Mouse (Mus musculus) cerebellum, adult 8-10 months (tissue): Measurements from ENCODE around the gene Adgrl3.

ENCODE experiments used
- DNase-seq: peaks from one replicate; pipeline ENCODE4 v3.0.0; 2022

The Adgrl3 gene

DNA sequence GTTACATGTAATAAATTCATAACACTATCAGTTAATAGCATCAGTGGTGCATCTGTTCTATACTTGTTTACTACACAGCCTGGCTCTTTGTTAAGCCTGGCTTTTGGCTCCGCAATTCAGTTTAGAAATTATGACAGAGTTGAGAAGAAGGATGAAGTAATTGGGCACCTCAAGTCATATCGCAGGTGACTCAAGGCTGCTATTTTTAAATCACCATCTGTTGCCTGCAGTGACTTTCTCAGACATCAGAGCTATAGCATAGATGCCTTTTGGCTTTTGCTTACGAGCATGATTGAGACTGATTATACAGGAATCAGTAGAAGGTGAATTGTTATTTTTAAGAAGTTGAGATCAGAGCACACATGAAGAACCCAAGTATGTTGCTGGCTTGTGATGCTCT lies 236.2 kb downstream of the Adgrl3 start:
- DNase-seq, result peak; percentile 10

DNA sequence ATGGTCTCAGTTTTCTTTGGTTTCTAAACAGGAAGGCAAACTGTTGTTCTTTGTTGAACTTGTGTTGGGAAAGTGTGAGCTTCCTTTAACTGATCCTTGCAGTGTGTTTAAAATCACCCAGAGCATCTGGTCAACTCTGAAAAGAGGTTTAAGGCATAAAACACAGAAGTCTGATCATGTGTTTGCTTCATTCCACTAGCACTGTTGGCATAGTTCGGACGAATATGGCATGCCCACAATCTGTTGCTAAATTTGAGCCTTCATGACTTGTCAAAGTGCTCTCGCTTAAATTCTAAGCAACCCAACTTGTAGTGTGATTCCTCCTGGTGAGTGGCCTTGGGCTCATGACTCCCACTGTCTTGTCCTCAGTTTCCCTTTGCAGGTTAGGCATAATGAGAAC lies 249.8 kb downstream of the Adgrl3 start:
- no peak for DNase-seq

DNA sequence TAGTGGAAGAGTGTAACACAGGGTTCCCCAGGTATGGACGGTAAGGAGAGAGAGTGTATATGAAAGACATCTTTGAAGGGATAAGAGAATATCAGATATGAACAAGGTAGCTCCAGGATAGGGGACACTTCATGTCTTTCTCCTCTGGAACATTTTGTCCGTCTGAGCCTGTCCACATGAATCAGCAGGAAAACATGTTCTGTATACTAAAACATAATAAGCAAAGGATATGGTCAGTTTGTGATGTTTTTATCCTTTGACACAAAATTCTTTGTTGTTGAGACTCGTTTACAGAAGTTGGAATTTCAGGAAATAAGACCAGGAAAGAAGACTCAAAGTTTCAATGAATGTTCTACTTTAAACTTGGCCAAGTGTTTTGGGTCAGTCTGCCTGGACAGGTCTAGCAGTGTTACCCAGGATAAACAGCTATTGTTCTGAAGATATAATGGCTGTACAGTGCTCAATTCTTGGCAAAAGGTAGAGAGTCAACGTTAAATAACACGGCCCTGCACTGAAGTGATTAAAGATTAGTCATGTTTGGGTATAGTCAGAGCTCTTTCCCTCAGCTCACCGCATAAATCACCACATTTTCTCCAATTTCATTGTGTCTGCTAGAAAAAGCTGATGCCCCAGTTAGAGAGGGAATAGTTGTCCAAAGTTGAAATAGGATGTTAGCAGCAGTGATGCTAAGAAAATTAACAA lies 255.6 kb downstream of the Adgrl3 start:
- DNase-seq, result no peak

DNA sequence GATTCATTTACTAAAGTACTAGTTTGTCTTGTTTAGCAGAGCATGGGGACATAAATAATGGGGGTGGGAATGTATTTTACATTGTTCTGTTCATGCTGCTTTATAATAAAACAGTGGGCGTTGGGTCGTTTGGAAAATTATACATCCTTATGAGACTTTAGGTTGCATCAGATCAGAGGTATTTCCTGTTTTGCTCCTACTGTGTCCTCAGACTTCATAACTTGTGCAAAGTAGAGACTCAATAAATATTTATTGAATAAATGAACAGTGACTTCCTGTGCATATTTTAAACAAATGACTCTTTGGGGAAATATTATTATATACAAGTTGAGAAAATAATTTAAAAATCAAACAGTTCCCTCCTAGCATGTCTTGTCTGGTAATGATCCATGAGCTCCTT lies 259.3 kb downstream of the Adgrl3 start:
- no peak for DNase-seq

DNA sequence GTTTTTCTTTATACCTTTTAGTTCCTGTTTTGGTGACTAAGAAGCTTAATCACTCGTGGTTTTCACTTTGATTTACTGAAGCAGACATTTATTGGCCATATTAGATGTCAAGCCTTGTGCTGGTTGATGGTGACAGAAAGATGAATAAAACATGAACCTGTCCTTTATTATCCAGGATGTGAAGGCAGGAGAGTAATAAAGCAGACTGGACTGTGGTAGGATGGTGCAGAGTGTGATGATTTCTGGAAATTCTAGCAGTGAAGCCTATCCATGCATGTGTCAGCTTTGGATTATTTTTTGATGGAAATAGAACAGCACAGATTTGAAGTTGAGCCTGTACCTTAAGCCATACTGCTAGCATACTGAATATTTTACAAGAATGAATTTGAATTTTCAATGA lies 265.7 kb downstream of the Adgrl3 start:
- no peak for DNase-seq

DNA sequence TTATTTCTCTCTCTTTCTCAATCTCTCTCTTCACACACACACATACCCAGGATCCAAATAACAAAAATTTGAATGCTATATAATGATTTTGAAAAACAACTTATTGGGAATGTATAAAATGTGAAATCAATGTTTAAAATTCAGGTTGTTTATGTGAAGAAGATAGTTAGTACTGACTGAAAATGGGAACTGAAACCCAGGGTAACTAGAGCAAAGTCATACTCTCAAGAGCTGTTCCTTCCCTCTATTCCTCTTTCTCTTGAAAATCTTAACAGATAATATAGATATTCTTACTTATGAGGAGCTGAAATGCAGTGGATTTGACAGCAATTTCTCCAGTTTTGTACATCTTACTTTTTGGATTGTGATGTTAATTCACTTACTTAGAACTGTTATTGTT lies 281.9 kb downstream of the Adgrl3 start:
- DNase-seq, result no peak

DNA sequence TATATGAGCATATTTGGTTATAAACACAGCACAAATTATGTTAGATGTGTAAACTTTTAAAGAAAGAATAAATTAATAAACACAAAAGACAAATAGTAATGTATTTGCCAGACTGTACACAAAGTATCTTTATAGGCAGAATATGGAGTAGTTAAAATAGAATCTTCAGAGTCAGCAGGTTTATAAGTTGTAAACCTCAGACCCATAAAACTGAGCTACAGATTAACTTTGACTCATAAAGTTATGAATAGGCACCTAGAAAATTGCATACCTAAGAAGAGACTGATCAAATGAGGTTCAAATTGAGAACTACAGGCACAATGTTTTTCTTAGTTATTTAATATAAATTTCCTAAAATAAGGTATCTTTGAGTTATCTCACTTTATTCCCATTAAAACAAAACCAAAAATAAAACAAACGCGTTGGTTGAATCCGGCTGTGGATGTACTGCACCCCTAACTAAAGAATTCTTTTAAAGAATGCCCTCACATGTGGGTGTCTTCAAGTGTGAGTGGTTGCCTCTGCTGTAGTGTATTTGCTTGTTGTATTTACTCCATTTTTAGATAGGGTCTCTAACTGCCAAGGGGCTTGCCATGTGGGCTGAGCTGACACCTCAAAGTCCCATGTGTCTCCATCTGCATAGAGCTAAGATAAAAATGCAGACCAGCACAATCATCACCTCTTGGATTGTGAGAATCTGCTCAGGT lies 297.6 kb downstream of the Adgrl3 start:
- DNase-seq, result no peak

DNA sequence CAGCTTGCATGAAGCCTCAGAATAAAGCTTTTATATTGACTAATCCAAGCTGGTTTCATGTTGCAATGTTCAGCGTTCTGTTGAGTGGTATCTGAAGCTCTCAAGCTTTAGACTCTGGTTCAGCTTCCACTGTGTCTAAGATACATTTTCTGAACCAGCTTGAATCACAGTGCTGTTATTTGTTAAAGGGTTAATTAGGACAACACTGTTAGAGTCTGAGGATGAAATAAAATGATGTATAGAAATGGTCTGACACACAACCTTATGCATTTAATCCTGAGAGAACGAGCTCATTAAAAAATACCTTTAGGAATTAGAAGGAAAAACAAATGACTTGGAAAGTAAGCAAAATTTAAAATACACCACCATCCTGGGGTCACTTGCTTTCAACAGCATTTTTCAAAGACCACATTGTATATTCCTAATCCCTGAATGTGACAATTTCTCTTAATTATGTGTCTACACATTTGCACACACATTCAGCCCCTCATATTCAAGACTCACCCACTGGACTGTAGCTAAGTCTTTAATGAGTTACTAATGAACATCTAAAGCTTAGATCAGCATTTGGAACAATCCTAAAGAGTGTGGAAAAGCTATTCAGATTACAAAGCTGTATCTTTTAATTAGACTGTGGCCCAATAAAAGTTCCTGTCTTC lies 301.5 kb downstream of the Adgrl3 start:
- DNase-seq, result no peak

DNA sequence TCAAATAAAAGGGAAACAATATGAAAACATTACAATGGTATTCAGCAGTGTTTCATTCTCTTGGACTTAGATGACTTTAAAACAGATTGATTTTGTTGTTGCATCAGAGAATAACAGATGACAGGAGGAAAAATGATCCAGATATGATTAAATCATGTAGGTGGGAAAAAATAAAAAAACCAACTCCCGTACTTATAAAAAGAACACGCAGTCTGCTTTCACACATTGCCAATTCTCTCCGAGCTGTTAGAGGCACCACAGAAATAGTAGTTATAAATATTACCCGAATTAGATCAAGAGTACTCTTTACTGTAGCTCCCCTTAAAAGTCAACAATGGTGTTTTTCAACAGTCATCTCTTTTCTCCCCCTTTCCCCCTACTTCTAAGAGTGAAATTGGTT lies 302.1 kb downstream of the Adgrl3 start:
- no peak for DNase-seq

DNA sequence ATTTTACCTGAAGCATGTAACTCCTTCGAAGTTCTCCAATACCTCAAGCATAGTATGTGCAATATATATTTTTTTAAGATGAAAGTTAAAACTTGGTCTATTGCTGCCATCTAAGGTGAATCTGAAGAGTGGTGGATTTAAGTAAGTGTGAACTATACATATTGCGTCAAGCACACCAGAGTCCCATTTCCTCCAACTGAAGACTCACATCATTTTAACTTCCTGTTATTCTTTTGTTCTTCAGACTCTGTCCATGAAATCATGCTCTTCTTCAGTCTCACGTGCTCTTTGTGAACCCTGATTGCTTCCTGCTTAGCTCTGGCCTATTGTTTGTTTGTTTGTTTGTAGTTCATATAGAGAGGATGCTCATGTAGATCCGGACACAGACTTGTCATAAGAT lies 307.0 kb downstream of the Adgrl3 start:
- DNase-seq, result no peak

DNA sequence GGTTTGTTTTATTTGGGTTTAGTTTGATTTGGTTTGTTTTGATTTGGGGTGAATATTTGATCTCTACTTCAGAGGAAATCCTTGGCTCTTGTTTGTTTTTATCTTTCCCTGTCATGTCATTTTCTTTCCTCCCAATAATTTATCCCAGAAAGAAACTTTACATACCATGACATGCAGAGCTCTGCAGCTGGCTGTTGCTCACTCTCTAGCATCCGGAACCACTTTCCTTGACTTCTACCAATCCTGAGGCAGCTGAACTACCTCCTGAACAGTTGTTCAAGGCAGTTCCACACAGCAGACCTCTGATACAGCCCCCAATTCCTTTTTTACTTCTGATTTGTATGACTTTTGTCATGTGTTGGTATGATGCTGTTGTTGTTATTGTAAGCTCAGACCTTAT lies 307.5 kb downstream of the Adgrl3 start:
- no peak for DNase-seq

DNA sequence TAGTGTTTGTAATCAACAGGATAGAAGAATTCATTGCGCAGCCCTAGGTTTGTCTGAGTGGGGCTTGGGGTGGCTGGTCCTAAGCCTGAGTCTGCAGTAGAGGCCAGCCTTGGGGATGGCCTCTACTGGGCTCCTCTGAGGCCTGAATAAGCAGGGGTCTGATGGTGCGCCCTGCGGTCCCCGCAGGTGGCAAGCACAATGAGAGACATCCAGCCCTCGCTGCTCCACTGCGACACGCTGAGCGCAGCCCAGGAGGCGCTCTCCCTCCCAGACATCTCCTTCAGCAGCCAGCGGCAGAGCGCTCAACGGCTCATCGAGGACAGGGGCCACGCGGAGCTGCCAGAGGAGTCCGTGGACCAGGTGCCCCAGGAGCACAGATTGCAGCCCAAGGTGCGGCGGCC lies 309.6 kb downstream of the Adgrl3 start:
- no peak for DNase-seq

DNA sequence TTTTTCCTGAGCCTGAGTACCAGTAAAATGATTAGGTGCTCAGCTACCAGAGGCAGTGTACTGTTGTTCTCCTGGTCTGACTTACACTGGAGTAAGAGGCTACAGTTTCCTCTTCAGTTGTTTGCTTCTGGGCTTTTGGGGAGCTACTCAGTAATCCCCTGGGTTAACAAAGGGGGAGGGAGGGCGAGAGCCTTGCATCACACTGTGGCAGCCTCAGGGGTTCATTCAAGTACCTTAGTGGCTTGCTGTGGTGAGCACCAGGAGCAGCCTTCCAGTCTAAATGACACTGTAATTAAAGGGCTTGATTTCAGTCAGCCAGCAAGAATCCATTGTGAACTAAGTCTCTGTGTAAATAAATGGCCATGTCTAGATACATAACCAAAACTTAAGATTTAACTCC lies 324.4 kb downstream of the Adgrl3 start:
- DNase-seq, result no peak

DNA sequence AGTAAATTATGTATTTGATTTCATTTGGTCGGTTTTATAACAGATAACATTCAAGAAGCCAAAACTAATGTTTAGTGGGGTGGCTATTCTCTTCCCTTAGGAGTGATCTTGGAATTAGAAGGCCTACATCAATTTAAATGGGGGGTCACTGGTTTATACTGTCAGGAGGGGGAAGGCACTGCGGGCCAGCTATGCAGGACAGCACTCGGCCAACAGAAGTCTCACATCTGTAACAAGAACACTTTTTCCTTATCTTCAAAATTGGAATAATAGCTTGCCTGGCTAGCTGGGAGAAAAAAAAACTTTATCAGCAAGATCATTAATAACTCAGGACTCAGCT lies 325.1 kb downstream of the Adgrl3 start:
- no peak for DNase-seq

DNA sequence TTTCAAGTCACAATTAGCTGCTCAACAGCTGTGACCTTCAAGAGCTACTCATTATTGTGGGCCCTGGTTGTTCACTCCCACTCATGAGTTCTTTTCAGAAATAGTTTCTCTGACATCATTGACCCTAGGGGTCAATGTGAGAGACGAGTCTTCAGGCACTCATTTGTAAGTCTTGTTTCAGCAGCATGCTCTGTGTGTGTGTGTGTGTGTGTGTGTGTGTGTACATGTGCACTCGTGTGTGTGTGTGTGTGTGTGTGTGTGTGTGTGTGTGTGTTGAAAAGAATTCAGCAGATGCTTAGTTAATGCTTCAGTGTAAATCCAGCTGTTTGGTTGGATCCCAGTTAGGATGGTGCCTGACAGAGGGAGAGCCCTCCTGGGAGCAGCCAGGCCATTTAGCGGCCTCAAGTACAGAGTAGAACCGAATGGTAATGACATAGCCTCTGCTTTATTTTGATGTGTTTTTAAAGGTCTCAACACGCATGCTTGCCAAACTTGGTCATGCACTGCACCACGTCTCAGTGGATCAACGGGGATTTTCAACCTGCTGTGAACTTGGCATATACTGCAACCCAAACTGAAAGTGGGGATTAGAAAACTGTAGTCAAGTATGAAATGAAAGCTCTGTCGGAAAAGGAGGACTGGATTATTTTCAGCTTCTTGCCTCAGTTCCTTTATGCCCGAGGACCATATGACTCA lies 325.6 kb downstream of the Adgrl3 start:
- DNase-seq, result no peak

DNA sequence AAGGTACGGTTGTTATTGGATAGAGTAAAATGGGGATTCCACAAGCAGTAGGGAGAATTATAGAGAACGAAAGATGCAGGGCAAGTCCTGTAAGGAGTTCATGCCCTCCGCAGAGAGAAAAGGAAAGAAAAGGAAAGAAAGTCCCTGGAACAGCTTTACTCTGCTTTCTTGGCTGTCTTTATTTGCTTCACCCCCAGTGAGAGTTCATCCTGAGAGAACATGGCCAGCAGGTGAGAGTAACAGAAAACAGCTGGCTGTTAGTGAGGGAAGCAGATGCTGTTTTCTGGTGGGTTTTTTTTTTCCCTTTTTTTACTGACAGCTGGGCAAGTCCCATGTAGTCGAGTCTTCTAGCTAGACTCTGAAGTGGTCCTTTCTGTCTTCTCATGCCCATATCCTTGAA lies 327.6 kb downstream of the Adgrl3 start:
- DNase-seq, result no peak

DNA sequence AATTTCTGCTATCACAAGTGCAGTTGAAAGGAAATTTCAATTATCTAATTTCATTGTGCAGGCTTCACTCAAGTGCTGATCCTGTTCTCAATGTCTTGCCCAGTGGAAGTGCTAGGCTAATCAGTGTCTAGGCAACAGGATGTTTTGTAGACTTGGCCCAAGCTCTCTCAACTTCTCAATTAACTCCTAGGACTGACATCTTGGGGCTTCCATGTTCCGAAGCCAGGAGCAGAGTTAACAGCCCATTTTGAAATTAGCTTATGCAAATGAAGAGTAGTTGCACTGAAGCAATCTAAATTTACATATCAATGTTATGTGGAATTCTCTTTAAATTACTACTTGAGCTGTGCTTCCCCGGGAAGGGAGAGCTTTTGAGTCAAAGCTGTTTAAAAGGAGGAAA lies 339.6 kb downstream of the Adgrl3 start:
- DNase-seq, result no peak

DNA sequence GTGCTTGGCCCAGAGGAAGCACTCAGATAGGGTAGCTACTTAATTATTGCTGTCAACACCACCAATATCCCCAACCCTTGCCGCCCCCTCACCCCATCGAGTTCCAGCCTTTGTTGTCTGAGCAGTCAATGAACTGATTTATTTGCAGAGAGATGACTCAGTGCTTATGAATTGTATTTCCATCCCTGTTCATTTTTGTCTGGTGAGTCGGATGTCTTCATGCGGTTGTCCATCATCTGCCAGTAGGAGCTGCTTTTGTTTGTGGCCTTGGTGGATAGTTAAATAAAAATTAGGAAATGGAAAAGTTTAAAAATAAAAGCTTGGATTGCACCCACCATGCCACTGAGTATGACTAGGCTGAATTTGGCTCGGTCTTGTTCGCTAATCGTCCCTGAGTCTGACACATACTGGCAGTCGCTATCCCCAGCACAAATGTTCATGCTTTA lies 344.3 kb downstream of the Adgrl3 start:
- DNase-seq, result no peak

DNA sequence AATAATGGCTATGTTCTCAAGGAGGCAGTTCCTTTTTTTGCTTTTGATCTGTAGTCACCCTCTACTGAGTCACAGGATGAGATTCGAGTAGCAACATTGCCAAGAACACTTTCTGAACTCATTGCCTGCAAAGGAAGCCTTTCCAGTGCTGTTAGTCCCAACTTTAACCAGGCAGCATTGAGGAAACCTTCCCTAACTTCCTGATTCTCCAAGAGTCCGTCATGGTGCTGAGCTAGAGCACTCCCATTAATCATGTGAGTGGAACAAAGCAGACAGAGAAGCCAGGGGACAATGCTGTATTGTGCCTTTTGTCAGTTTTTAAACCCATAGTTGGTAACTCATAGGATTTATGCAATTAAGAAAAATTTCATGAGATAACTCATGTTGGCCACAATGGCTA lies 345.3 kb downstream of the Adgrl3 start:
- no peak for DNase-seq

DNA sequence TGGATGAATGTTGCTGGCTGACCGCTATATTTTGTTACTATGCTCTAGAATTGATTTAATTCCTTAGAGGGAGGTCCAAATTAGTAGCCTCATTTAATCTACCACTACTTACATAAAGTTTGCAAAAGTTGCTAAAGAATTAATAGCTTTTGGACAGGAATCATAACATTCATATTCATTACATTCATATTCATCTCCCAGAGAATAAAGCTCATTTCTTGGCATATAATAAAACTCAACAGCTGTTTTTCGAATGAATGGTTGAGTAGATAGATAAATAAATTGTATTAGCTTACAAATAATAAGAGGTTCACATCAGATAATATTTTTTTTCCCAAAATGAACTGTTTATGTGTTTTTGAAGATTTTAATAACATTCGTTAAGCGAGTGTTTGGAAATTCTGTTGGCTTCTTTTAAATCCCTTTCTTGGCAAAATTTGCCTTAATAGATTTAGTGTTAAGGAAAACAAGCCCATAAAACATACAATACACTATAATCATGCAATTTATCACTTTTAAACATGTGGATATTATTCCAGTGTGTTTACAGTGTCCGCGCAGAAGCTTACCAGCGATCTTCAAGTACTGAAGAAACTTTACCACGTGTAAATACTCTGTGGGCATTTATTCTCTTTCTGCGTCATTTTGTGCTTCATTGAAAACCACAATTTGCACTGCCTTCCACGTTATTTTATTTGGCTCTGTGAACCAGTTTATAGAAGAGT lies 350.4 kb downstream of the Adgrl3 start:
- DNase-seq, result no peak

DNA sequence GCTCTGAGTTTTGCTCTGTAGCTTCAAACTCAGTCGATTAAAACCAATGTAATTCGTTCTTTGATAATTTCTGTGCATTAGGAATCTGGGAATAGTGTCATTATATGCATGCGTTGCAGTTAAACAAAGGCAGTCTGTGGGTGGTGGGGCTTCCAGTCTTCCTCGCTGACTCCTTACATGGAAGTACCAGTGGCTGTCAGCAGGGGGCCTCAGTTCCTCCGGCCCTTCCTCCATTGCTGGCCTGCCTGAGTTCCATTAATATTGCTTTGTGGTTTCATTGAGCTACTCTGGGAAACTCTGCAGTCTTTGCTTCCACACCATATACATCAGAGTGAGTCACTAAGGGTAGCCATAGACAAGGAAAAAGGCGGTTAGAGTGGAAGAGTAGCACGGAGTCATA lies 356.1 kb downstream of the Adgrl3 start:
- no peak for DNase-seq

DNA sequence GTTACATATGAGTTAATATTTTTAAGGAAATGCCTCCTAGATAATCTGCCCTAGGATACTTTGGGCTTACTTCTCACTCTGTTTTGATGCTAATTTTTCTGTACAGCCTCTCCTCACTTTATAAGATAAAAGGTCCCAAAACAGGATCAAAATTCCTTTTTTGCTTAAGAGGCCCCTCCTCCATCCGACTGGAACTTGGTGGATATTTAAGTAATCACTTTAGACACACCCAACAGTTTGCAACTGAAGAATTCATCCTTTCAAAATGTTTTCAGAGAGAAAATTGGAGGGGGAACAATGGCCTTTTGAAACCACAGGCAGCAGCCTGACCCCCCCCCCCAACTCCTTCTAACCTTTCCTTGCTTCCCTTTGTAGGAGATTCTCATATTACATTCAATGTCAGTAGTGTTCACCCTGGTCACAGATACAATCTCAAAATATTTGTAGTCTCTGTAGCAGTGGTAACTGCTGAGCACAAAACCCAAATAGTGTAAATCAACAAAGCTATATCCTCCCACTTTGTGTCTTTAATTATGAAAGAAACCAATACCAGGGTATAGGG lies 385.7 kb downstream of the Adgrl3 start:
- DNase-seq, result no peak

DNA sequence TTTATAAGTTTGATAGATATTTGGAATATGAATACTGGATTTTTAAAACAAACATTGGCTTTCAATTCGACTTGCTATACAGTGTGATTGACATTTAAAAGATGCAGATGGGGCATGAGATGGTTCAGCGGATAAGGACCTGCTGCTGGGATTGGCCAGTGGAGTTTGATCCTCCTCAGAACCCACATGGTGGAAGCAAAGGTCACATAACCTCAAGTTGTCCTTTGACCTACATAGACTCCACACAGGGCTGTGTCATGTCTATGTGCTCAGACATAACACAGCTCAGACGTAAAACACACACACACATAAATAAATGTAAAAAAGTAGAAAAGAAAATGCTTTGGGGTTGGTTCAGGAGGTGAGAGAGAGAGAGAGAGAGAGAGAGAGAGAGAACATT lies 397.4 kb downstream of the Adgrl3 start:
- DNase-seq, result no peak
